Mouse (Mus musculus): Measurements from ENCODE around the gene Agap1. TPM values are rescaled to one million over a fixed set of nuclear protein-coding genes. Genes with fewer than 3 reads are reported as not detected.
A peak's percentile ranks its signal among the peaks of the same experiment; 100 is the strongest.

Gene Agap1
- polyA plus RNA-seq, 1 experiment: 43.1 TPM

DNA sequence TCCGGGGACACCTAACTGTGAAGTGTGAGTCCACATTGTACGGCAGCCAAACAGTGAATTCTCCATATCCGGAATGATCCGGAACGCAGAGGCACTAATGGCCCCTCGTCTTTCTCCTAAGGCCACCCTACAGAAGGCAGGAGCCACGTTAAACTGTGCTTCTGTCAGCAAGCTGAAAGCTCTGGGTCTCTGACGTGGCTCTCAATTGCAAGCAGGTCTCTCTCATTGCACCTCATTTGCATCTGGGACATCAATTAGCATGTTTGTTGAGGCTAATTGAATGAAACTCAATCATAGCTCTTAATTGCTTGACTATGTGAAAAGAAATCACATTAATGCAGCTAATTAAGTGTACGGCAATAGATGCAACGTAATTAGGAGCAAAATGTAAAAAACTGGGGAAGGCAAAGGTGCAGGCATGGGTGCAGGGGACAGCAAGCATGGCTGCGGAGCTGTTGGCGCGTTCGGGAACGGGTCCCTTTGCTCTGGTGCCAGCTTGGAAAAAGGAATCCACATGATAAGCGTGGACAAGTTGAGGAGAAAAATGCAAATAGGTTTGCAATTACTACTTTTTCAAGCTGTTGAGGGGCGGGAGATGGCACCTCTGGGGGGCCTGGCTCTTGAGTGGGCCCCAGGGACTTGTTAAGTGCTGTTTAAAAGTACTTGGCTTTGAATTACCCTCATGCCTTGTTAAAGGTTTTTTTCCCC is 284.6 kb downstream of the Agap1 start:
- TF ChIP-seq CTCF (IDR thresholded peaks at IDR 0.05; ENCODE audit: extremely low read depth, insufficient read depth, low read length) (no peak), POLR2A (IDR thresholded peaks at IDR 0.05; ENCODE audit: extremely low read depth, insufficient read depth, low read length) (no peak)
- no peak overlapping the region for H3K27ac ChIP-seq (ENCODE audit: insufficient read depth, low read length)
- H3K4me3 ChIP-seq (ENCODE audit: insufficient read depth, low read length): no peak overlapping the region
- H3K4me1 ChIP-seq (ENCODE audit: control insufficient read depth, insufficient read depth, low read length): no peaks in the 10 kb centered on the region

DNA sequence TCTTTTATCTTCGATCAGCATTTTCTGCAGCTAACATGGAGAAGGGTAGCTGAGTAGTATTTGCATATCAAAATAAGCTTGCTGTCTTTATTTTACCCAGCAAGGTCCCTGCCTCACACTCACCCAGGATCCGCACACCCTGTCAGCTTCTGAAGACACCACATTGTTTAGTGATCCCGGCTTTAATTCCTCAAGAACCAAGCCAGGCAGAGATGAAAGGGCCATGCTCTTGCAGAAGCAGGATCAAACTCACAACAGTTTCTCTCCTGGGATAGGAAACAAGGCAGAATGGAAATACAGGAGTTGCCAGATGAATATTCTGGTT is 285.1 kb downstream of the Agap1 start:
- no peak overlapping the region for H3K4me3 ChIP-seq (ENCODE audit: insufficient read depth, low read length)
- H3K4me1 ChIP-seq (ENCODE audit: control insufficient read depth, insufficient read depth, low read length): no peaks in the 10 kb centered on the region
- no peak for TF ChIP-seq CTCF (IDR thresholded peaks at IDR 0.05; ENCODE audit: extremely low read depth, insufficient read depth, low read length)
- TF ChIP-seq POLR2A (IDR thresholded peaks at IDR 0.05; ENCODE audit: extremely low read depth, insufficient read depth, low read length): no peak
- H3K27ac ChIP-seq (ENCODE audit: insufficient read depth, low read length): no peak overlapping the region

DNA sequence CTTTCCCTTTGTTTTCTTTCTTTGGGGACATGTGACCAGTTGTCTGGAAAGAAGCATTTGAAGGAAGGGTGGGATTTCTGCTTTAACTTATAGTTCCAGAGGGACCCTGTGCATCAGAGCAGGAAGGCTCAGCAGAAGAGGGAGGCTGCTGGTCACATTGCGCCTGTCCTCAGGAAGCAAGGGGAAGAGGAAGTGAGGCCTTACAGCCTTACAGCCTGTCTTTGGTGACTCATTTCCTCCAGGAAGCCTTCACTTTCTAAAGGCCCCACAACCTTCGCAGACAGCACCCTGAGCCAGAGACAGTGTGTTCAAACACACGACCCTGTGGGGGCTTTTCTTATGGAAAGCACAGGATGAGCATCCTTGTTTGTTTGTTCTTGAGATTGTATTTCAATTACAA is 287.8 kb downstream of the Agap1 start:
- Histone ChIP-seq H3K4me3 (ENCODE audit: insufficient read depth, low read length) (no peak overlapping the region), H3K27ac (ENCODE audit: insufficient read depth, low read length) (no peak overlapping the region), H3K4me1 (ENCODE audit: control insufficient read depth, insufficient read depth, low read length) (no peaks in the 10 kb centered on the region)
- TF ChIP-seq CTCF (IDR thresholded peaks at IDR 0.05; ENCODE audit: extremely low read depth, insufficient read depth, low read length) (no peak), POLR2A (IDR thresholded peaks at IDR 0.05; ENCODE audit: extremely low read depth, insufficient read depth, low read length) (no peak)

DNA sequence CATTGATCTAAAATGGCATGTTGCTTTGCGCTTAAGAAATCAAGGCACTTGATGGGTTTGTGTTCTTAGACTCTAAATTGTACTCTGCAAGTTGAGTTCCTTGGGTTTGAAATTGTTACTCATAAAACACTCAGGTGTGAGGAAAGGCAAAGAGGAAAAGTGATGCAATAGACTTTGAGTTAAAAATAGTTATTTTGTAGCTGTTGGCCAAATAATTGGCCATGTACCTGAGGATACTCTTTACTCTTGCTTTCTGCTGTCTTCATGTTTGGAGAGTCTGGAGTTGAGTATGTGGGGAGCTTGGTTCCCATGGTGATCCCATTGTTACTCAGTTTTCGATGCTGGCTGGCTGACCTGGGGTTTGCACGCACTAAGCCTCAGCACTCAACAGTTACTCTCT is 291.6 kb downstream of the Agap1 start:
- no peak overlapping the region for H3K4me3 ChIP-seq (ENCODE audit: insufficient read depth, low read length)
- no peaks in the 10 kb centered on the region; the same call in 1 of the 2 replicates for H3K4me1 ChIP-seq (ENCODE audit: control insufficient read depth, insufficient read depth, low read length)
- no peak overlapping the region for H3K27ac ChIP-seq (ENCODE audit: insufficient read depth, low read length)
- no peak for TF ChIP-seq POLR2A (IDR thresholded peaks at IDR 0.05; ENCODE audit: extremely low read depth, insufficient read depth, low read length)
- no peak for TF ChIP-seq CTCF (IDR thresholded peaks at IDR 0.05; ENCODE audit: extremely low read depth, insufficient read depth, low read length)

DNA sequence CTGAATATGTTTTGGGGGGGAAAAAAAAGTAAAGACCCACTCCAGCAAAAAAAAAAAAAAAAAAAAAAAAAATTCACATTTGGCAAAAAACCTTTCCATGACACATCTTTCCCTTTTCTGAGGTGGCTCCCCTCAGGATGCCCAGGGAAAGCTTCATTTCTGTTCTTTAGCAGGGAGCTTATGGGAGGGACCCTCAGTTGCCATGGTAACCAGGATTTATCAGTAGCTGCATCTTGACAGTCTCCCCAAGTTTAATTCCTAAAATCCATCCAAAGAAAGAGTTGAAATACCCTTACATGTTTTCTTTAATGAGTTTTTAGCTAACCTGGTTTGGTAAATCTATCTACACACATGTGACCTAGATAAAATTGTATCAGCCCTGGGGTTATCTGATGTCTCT is 295.1 kb downstream of the Agap1 start:
- Histone ChIP-seq H3K27ac (ENCODE audit: insufficient read depth, low read length) (no peak overlapping the region), H3K4me3 (ENCODE audit: insufficient read depth, low read length) (no peak overlapping the region), H3K4me1 (ENCODE audit: control insufficient read depth, insufficient read depth, low read length) (no peaks in the 10 kb centered on the region; the same call in 1 of the 2 replicates)
- TF ChIP-seq POLR2A (IDR thresholded peaks at IDR 0.05; ENCODE audit: extremely low read depth, insufficient read depth, low read length): no peak
- TF ChIP-seq CTCF (IDR thresholded peaks at IDR 0.05; ENCODE audit: extremely low read depth, insufficient read depth, low read length): no peak

DNA sequence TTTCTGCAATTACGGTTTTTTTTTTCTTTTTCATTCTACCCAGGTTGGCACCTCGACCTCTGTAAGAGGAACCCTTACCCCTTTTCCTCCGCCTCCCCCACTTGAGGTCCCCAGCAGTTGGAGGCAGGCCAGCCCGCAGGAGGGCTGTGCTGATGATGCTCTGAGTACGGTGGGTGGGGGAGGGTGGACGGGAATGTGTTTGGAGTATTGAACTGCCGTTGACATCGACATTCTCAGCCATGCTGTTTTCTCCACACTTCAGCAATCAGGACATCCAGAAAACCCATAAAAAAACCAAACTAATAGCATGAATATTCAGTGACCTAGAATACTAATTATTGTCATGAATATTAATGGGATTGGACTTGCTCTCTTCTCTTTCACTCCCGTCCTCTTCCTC is 295.9 kb downstream of the Agap1 start:
- Histone ChIP-seq H3K4me3 (ENCODE audit: insufficient read depth, low read length) (no peak overlapping the region), H3K27ac (ENCODE audit: insufficient read depth, low read length) (no peak overlapping the region), H3K4me1 (ENCODE audit: control insufficient read depth, insufficient read depth, low read length) (no peaks in the 10 kb centered on the region; the same call in 1 of the 2 replicates)
- no peak for TF ChIP-seq CTCF (IDR thresholded peaks at IDR 0.05; ENCODE audit: extremely low read depth, insufficient read depth, low read length)

DNA sequence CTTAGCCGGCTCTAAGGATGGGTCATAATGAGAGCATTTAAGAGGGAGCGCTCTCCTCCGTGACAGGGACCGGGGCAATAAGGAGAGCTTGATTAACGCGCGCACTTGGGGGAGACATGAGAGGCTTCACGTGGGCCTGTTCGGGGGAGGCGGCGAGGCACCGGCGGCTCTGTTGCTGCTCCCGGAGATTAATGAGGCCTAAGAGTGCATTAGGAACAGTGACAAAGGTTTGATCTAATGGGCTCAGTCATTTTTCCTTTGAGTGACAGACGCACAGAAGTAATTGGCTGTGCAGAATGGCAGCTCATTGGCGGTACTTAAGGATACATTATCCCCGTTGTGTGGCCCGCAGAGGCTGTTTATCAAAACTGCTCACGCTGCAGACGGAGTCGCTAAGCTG is 296.3 kb downstream of the Agap1 start:
- Histone ChIP-seq H3K27ac (ENCODE audit: insufficient read depth, low read length) (no peak overlapping the region), H3K4me3 (ENCODE audit: insufficient read depth, low read length) (no peak overlapping the region), H3K4me1 (ENCODE audit: control insufficient read depth, insufficient read depth, low read length) (no peaks in the 10 kb centered on the region; the same call in 1 of the 2 replicates)
- TF ChIP-seq POLR2A (IDR thresholded peaks at IDR 0.05; ENCODE audit: extremely low read depth, insufficient read depth, low read length) (no peak), CTCF (IDR thresholded peaks at IDR 0.05; ENCODE audit: extremely low read depth, insufficient read depth, low read length) (no peak)

DNA sequence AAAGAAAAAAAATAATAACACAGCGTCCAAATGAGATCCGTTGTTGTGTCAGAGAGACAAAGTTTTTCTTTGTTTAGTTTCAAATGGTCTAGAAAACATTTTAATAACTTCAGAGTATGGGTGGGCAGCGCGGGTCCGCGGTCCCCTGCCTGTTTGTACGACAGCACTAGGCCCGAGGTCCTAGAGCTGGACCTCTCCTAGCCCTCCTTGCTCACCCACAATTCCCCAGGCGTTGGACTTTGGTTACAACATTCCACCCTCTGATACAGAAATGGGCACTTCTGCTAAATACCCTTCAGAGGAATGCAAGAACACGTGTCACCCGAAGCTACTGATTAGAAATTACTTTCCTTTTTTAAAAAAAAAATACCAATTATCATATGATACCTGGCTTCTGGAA is 296.7 kb downstream of the Agap1 start:
- Histone ChIP-seq H3K4me3 (ENCODE audit: insufficient read depth, low read length) (no peak overlapping the region), H3K4me1 (ENCODE audit: control insufficient read depth, insufficient read depth, low read length) (no peaks in the 10 kb centered on the region; the same call in 1 of the 2 replicates), H3K27ac (ENCODE audit: insufficient read depth, low read length) (no peak overlapping the region)
- no peak for TF ChIP-seq POLR2A (IDR thresholded peaks at IDR 0.05; ENCODE audit: extremely low read depth, insufficient read depth, low read length)
- TF ChIP-seq CTCF (IDR thresholded peaks at IDR 0.05; ENCODE audit: extremely low read depth, insufficient read depth, low read length): no peak

DNA sequence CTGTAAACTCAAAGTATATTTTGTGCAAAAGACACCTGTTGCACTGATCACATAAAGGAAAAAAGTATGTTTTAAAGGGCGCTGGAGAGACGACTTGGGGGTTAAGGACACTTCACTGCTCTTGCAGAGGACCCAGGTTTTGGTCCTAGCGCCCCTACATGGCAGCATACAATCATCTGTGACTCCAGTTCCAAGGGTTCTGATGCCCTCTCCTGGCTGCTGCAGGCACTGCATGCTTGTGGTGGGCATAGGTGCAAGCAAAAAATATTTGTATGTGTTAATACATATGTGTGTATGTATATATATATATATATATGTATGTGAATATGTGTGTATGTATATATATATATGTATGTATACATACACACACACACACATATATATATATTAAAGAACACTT is 298.1 kb downstream of the Agap1 start:
- H3K4me3 ChIP-seq (ENCODE audit: insufficient read depth, low read length): no peak overlapping the region
- 0 out of 2 replicates have a peak, but pooled peaks have one; percentile 18 for TF ChIP-seq CTCF (IDR thresholded peaks at IDR 0.05; ENCODE audit: extremely low read depth, insufficient read depth, low read length)
- TF ChIP-seq POLR2A (IDR thresholded peaks at IDR 0.05; ENCODE audit: extremely low read depth, insufficient read depth, low read length): no peak
- no peak overlapping the region for H3K27ac ChIP-seq (ENCODE audit: insufficient read depth, low read length)
- no peaks in the 10 kb centered on the region; the same call in 1 of the 2 replicates for H3K4me1 ChIP-seq (ENCODE audit: control insufficient read depth, insufficient read depth, low read length)

DNA sequence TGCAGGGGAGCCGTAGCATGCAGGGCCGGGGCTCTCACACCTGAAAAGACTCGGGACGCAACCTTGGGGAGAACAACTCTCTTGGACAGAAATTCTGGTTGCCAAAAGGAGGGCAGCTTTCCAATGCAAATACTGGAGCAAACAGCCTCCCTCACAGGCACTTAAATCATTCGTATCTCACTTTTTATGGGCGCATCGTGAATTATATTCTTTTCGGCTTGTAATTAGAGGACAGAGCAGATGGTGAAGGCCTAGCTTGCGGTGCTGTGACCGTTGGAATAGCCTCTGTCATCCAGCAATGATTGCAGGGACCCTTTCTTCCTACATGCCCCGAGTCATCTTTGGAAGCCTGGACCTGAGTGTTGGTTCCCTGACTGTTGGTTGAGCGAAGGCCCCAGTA is 300.8 kb downstream of the Agap1 start:
- no peak for TF ChIP-seq CTCF (IDR thresholded peaks at IDR 0.05; ENCODE audit: extremely low read depth, insufficient read depth, low read length)
- TF ChIP-seq POLR2A (IDR thresholded peaks at IDR 0.05; ENCODE audit: extremely low read depth, insufficient read depth, low read length): no peak
- H3K4me1 ChIP-seq (ENCODE audit: control insufficient read depth, insufficient read depth, low read length): no peaks in the 10 kb centered on the region
- no peak overlapping the region for H3K4me3 ChIP-seq (ENCODE audit: insufficient read depth, low read length)
- H3K27ac ChIP-seq (ENCODE audit: insufficient read depth, low read length): no peak overlapping the region

Data from cortical plate, adult 2 months (tissue).